Mouse (Mus musculus): ENCODE data around the gene Sv2b. TPM values are rescaled to one million over a fixed set of nuclear protein-coding genes. Genes with fewer than 3 reads are reported as not detected.

The Sv2b gene
- polyA plus RNA-seq, 1 experiment from 2014 or later = 23.5 TPM

DNA sequence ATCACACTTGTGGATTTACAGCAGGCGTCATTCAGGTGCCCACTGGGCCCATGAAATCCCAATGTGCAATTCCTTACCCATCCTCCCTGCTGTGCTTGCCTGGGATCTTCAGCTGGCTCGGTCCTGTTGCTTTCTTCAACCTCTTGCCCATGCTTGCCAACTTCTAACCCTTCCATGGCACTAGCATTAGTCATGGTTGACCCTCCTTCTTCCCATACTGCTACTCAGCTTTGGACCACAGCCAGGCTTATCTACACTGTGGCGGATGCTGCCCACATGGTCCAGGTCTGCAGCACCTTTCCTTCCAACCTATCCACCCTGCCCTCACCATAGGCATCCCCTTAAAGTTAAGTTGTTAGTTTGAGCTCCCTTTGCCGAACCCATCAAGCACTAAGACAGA is 28.0 kb downstream of the Sv2b start:
- no peaks in the 10 kb centered on the region for H3K9me3 ChIP-seq (ENCODE audit: control insufficient read depth, low read length)
- H3K4me3 ChIP-seq (ENCODE audit: low read length) = no peak overlapping the region
- no peak overlapping the region for H3K27ac ChIP-seq (ENCODE audit: low read depth, low read length)
- H3K36me3 ChIP-seq (ENCODE audit: control insufficient read depth, insufficient read depth, low read length) = no peaks in the 10 kb centered on the region
- WGBS = 86% methylated on average over 4 of the region's 4 CpGs
- H3K4me2 ChIP-seq (ENCODE audit: low read length) = no peak overlapping the region
- no peak for ATAC-seq
- no peaks in the 10 kb centered on the region; the same call in 1 of the 2 replicates for H3K4me1 ChIP-seq (ENCODE audit: control insufficient read depth, insufficient read depth, low read depth, low read length)
- no peaks in the 10 kb centered on the region for H3K27me3 ChIP-seq (replicated peaks; ENCODE audit: control insufficient read depth, insufficient read depth, low read length)
- no peak overlapping the region for H3K9ac ChIP-seq (ENCODE audit: low read depth, low read length)

DNA sequence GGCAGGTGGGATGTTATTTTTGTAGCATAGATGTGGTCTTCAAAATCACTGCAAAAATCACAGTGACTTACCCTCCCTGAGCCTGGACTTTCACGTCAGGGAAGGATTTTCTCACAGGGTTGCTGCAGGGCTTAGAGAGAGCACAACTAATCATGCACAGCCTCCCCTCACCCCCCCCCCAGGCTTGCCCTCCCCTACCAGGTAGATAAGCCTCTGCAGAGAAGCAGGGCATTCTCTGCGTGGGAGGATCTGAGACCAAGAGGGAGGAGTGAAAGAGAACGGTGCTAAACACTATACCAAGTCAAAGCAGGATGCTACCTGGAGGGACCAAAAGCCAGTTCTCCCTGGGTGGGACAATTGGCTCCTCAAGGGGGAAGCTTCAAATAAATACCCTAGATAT is 31.2 kb downstream of the Sv2b start:
- H3K4me2 ChIP-seq (ENCODE audit: low read length) = no peak overlapping the region
- H3K4me1 ChIP-seq (ENCODE audit: control insufficient read depth, insufficient read depth, low read depth, low read length) = peaks cover 7% of the 10 kb centered on the region; the same call in 1 of the 2 replicates
- H3K9me3 ChIP-seq (ENCODE audit: control insufficient read depth, low read length) = no peaks in the 10 kb centered on the region
- no peak overlapping the region for H3K9ac ChIP-seq (ENCODE audit: low read depth, low read length)
- 25% methylated on average over 3 of the region's 3 CpGs for WGBS
- H3K27ac ChIP-seq (ENCODE audit: low read depth, low read length) = no peak overlapping the region
- no peak overlapping the region for H3K4me3 ChIP-seq (ENCODE audit: low read length)
- ATAC-seq = peak; percentile 42; the same call in 1 of the 2 replicates
- H3K27me3 ChIP-seq (replicated peaks; ENCODE audit: control insufficient read depth, insufficient read depth, low read length) = no peaks in the 10 kb centered on the region
- no peaks in the 10 kb centered on the region for H3K36me3 ChIP-seq (ENCODE audit: control insufficient read depth, insufficient read depth, low read length)

DNA sequence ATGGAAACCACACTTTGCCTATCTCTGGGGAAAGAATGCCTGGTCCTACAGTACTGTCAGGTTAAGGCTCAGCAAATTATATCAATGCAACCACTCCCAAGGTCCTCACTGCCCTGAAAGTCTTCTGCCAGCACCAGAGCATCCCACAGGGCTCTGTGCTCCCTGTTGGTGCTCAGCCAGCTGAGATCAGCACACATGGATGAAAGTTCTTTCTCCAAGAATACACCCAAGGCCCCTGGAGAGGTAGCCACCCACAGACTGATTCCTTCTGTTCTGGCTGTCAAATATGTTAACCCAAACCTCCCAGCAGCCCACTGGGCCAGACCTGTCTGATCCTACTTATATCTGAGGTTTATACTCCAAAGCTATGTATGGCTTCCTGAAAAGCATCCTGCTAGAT is 32.3 kb downstream of the Sv2b start:
- no peaks in the 10 kb centered on the region for H3K36me3 ChIP-seq (ENCODE audit: control insufficient read depth, insufficient read depth, low read length)
- H3K4me1 ChIP-seq (ENCODE audit: control insufficient read depth, insufficient read depth, low read depth, low read length) = peaks cover 7% of the 10 kb centered on the region
- no peaks in the 10 kb centered on the region for H3K27me3 ChIP-seq (replicated peaks; ENCODE audit: control insufficient read depth, insufficient read depth, low read length)
- no peak overlapping the region for H3K4me2 ChIP-seq (ENCODE audit: low read length)
- no peak for ATAC-seq
- H3K9ac ChIP-seq (ENCODE audit: low read depth, low read length) = no peak overlapping the region
- H3K27ac ChIP-seq (ENCODE audit: low read depth, low read length) = no peak overlapping the region
- no peak overlapping the region for H3K4me3 ChIP-seq (ENCODE audit: low read length)
- no peaks in the 10 kb centered on the region for H3K9me3 ChIP-seq (ENCODE audit: control insufficient read depth, low read length)

DNA sequence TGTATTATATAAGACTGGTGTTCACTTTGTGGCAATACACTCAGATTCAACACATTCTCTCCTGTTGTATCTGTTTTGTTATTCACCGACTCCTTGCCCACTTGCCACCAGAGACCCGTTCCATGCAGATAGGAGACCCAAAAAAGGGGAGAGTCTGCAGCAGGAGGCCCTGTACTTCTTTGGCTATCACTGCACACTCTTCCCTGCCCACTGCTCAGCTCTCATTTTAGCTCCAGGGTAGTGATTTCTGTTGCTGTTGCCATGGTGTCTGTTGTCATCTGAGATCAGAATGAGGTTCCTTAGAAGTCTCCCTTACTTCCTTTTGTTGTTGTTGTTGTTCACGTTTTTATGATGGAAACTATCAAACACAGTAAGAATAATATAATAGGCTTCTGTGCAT is 34.5 kb downstream of the Sv2b start:
- no peak overlapping the region for H3K27ac ChIP-seq (ENCODE audit: low read depth, low read length)
- H3K9me3 ChIP-seq (ENCODE audit: control insufficient read depth, low read length) = no peaks in the 10 kb centered on the region
- H3K9ac ChIP-seq (ENCODE audit: low read depth, low read length) = no peak overlapping the region
- H3K4me3 ChIP-seq (ENCODE audit: low read length) = no peak overlapping the region
- WGBS = 51% methylated on average over 3 of the region's 3 CpGs
- H3K36me3 ChIP-seq (ENCODE audit: control insufficient read depth, insufficient read depth, low read length) = no peaks in the 10 kb centered on the region
- H3K27me3 ChIP-seq (replicated peaks; ENCODE audit: control insufficient read depth, insufficient read depth, low read length) = no peaks in the 10 kb centered on the region
- no peak overlapping the region for H3K4me2 ChIP-seq (ENCODE audit: low read length)
- no peak for ATAC-seq
- H3K4me1 ChIP-seq (ENCODE audit: control insufficient read depth, insufficient read depth, low read depth, low read length) = peaks cover 7% of the 10 kb centered on the region

DNA sequence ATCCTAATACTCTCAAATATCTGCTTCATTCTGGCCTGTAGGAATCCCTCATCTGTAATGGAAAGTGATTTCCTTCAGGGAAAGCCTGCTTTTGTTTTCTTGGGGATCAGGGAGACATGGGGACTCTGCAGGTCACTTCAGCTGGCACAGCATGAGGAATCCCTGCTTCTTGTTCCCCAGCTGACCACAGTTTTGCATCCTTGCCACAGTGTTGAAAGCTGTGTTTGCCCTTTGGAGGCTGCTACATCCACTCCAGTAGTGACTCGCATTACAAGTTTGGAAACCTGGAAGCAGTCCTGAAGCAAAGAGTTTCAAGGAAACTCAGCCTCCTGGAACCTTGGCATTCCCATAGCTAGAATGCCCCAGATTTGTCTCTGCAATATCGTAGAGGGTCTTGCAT is 35.4 kb downstream of the Sv2b start:
- WGBS = 66% methylated on average over 2 of the region's 2 CpGs
- H3K27me3 ChIP-seq (replicated peaks; ENCODE audit: control insufficient read depth, insufficient read depth, low read length) = no peaks in the 10 kb centered on the region
- H3K9me3 ChIP-seq (ENCODE audit: control insufficient read depth, low read length) = no peaks in the 10 kb centered on the region
- no peak overlapping the region for H3K27ac ChIP-seq (ENCODE audit: low read depth, low read length)
- H3K36me3 ChIP-seq (ENCODE audit: control insufficient read depth, insufficient read depth, low read length) = no peaks in the 10 kb centered on the region
- no peak overlapping the region for H3K4me2 ChIP-seq (ENCODE audit: low read length)
- H3K4me3 ChIP-seq (ENCODE audit: low read length) = no peak overlapping the region
- peaks cover 7% of the 10 kb centered on the region for H3K4me1 ChIP-seq (ENCODE audit: control insufficient read depth, insufficient read depth, low read depth, low read length)
- no peak overlapping the region for H3K9ac ChIP-seq (ENCODE audit: low read depth, low read length)
- no peak for ATAC-seq

DNA sequence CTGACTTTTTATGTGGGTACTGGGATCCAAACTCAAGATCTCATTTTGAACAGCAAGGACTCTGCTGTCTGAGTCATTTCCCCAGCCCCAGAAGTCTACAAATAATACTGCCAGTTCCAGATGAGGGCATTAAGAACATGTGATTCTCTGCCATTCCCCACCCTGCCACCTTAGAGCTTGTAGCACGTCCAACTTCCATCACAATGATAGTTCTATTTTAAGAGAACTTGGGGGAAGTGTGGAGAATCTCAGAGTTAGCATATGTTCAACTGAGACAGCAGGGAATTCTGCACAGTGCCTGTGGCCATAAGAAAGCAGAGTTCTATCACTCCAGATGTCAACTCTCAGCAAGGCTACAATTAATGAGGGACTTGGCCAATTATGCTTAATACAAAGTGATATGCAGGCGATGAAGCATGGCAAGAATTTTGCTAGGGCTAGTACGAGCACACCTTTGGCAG is 37.1 kb downstream of the Sv2b start:
- H3K4me1 ChIP-seq (ENCODE audit: control insufficient read depth, insufficient read depth, low read depth, low read length) = peaks cover 7% of the 10 kb centered on the region
- 44% methylated on average over 3 of the region's 3 CpGs for WGBS
- peak; percentile 68 for ATAC-seq

DNA sequence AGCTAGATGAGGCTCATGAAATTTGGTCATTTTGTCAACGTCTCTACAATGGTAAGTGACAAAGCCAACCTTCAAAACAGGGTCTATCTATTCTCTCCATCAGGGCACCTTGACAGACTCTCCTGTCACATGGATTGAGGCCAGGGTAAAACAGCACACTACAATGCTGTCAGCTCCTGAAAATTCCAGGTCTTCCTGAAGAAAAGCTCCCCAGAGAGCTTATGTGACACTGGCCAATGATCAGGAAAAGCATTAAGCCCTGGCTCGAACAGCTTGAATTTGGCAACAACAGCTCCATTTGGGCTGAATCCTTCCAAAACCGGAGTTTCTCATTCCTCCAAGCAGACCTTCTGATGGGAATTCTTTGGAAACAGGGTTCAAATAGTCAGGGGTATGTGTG is 37.8 kb downstream of the Sv2b start:
- H3K9ac ChIP-seq (ENCODE audit: low read depth, low read length) = no peak overlapping the region
- no peak overlapping the region for H3K27ac ChIP-seq (ENCODE audit: low read depth, low read length)
- no peaks in the 10 kb centered on the region for H3K9me3 ChIP-seq (ENCODE audit: control insufficient read depth, low read length)
- H3K4me3 ChIP-seq (ENCODE audit: low read length) = no peak overlapping the region
- no peak overlapping the region for H3K4me2 ChIP-seq (ENCODE audit: low read length)
- H3K27me3 ChIP-seq (replicated peaks; ENCODE audit: control insufficient read depth, insufficient read depth, low read length) = no peaks in the 10 kb centered on the region
- ATAC-seq = no peak
- WGBS = 71% methylated on average over 3 of the region's 3 CpGs
- no peaks in the 10 kb centered on the region for H3K36me3 ChIP-seq (ENCODE audit: control insufficient read depth, insufficient read depth, low read length)
- peaks cover 7% of the 10 kb centered on the region for H3K4me1 ChIP-seq (ENCODE audit: control insufficient read depth, insufficient read depth, low read depth, low read length)

More for the DNA sequence above, 37.1 kb downstream of the Sv2b start:
- Histone ChIP-seq H3K9ac (ENCODE audit: low read depth, low read length) (no peak overlapping the region), H3K36me3 (ENCODE audit: control insufficient read depth, insufficient read depth, low read length) (no peaks in the 10 kb centered on the region), H3K4me3 (ENCODE audit: low read length) (no peak overlapping the region), H3K4me2 (ENCODE audit: low read length) (no peak overlapping the region), H3K27me3 (replicated peaks; ENCODE audit: control insufficient read depth, insufficient read depth, low read length) (no peaks in the 10 kb centered on the region), H3K27ac (ENCODE audit: low read depth, low read length) (no peak overlapping the region), H3K9me3 (ENCODE audit: control insufficient read depth, low read length) (no peaks in the 10 kb centered on the region)

DNA sequence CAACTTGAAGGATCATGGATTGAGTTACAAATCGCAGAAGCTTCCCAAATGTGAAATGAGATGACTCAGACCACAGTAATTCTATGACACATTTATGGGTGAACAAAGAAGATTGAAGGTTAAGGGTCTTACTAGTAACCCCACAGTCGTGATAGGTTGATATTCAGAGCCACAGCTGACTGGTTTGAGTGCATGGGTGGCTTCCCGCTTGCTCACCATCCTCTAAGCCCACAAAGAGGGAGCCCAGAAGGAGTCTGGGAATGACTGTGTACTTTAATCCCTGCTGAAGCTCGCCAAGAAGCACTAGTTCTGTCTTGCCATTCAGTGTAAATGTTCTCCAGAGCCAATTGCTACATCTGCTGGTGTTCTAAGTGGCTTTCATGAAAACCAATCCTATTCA is 41.8 kb downstream of the Sv2b start:
- Histone ChIP-seq H3K4me1 (ENCODE audit: control insufficient read depth, insufficient read depth, low read depth, low read length) (no peaks in the 10 kb centered on the region; the same call in none of the 2 replicates), H3K36me3 (ENCODE audit: control insufficient read depth, insufficient read depth, low read length) (no peaks in the 10 kb centered on the region), H3K9ac (ENCODE audit: low read depth, low read length) (no peak overlapping the region), H3K27me3 (replicated peaks; ENCODE audit: control insufficient read depth, insufficient read depth, low read length) (no peaks in the 10 kb centered on the region), H3K27ac (ENCODE audit: low read depth, low read length) (no peak overlapping the region), H3K4me3 (ENCODE audit: low read length) (no peak overlapping the region), H3K4me2 (ENCODE audit: low read length) (no peak overlapping the region), H3K9me3 (ENCODE audit: control insufficient read depth, low read length) (no peaks in the 10 kb centered on the region)
- no peak for ATAC-seq
- 78% methylated on average over 4 of the region's 4 CpGs for WGBS

DNA sequence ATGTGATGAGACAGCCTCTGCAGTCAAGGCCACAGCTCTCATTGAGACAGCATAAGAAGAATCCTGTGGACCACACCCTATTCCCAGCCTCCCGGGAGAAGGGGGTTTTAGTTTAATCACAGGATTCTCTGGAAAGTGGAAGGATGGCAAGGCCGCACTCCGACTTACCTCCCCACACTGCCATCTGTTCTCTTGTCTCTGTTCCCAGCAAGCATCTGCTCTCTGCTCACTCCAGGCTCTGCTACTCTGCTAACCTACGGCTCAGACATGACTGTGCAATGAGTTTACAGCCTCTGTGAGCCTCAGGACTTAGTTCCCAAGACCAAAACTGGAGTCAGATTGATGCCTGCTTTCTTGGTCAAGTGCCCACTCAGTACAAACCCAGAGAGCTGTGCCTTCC is 43.8 kb downstream of the Sv2b start:
- H3K27ac ChIP-seq (ENCODE audit: low read depth, low read length) = no peak overlapping the region
- ATAC-seq = peak; percentile 91
- whole genome bisulfite sequencing = 59% methylated on average over 4 of the region's 4 CpGs

DNA sequence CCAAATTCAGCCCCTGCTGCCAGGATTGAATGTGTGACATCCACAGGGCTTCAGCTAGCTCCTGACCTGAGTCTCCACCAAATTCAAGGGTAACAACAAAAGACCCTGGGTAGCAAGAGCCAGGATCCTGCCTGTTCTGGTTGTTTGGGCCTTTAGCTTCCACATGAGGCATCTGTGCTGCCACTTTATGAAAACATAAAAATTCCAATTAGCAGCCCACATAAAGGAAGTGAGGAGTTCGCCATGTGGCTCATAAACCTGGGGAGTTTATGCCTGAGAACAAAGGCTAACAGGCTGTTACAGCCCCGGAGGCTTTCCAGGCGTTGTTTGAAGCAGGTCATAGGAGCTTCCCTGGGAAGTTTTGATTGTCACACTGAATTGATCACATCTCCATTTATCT is 49.1 kb downstream of the Sv2b start:
- ATAC-seq = no peak
- Histone ChIP-seq H3K27me3 (replicated peaks; ENCODE audit: control insufficient read depth, insufficient read depth, low read length) (no peaks in the 10 kb centered on the region), H3K4me1 (ENCODE audit: control insufficient read depth, insufficient read depth, low read depth, low read length) (no peaks in the 10 kb centered on the region; the same call in 1 of the 2 replicates), H3K9ac (ENCODE audit: low read depth, low read length) (no peak overlapping the region), H3K27ac (ENCODE audit: low read depth, low read length) (no peak overlapping the region), H3K4me2 (ENCODE audit: low read length) (no peak overlapping the region), H3K9me3 (ENCODE audit: control insufficient read depth, low read length) (no peaks in the 10 kb centered on the region), H3K36me3 (ENCODE audit: control insufficient read depth, insufficient read depth, low read length) (no peaks in the 10 kb centered on the region), H3K4me3 (ENCODE audit: low read length) (no peak overlapping the region)
- 54% methylated on average over 3 of the region's 3 CpGs for WGBS

More for the DNA sequence above, 43.8 kb downstream of the Sv2b start:
- Histone ChIP-seq H3K27me3 (replicated peaks; ENCODE audit: control insufficient read depth, insufficient read depth, low read length) (no peaks in the 10 kb centered on the region), H3K9me3 (ENCODE audit: control insufficient read depth, low read length) (no peaks in the 10 kb centered on the region), H3K4me1 (ENCODE audit: control insufficient read depth, insufficient read depth, low read depth, low read length) (no peaks in the 10 kb centered on the region; the same call in 1 of the 2 replicates), H3K4me2 (ENCODE audit: low read length) (no peak overlapping the region), H3K4me3 (ENCODE audit: low read length) (no peak overlapping the region), H3K9ac (ENCODE audit: low read depth, low read length) (no peak overlapping the region), H3K36me3 (ENCODE audit: control insufficient read depth, insufficient read depth, low read length) (no peaks in the 10 kb centered on the region)

Data from hindbrain, embryonic 16.5 days (tissue).